Mouse (Mus musculus): ENCODE measurements around the gene 1500015O10Rik. TPM values are rescaled to one million over a fixed set of nuclear protein-coding genes. Genes with fewer than 3 reads are reported as not detected.

The 1500015O10Rik gene
- not detected for polyA plus RNA-seq (2017; shearing (Covaris generic))

GRCm38 (mm10) chr1:43730491-43730924, at the start of gene 1500015O10Rik:
1500015O10Rik (plus strand) TSS chr1:43730602.

Other genes with a start within 250 kb of the 1500015O10Rik start
- gene Uxs1, start 97.2 kb downstream of the 1500015O10Rik start, polyA plus RNA-seq (2017; shearing (Covaris generic)): 10 to 100 TPM; 17.7 to 23.9 TPM
- gene Tpp2, start 203.0 kb downstream of the 1500015O10Rik start, polyA plus RNA-seq (2017; shearing (Covaris generic)): 100 to 1,000 TPM; 117 to 183 TPM

Data from activated CD4-positive, CD25-positive, alpha-beta regulatory T cell (primary cell).